Mouse (Mus musculus): ENCODE data around the gene Phtf1.

- TF ChIP-seq CTCF (IDR thresholded peaks at IDR 0.05; ENCODE audit: control insufficient read depth, insufficient read depth, insufficient read length) (no peak), MYOD1 (IDR thresholded peaks at IDR 0.05; ENCODE audit: control insufficient read depth, insufficient read length, low read depth) (no peak), MAX (IDR thresholded peaks at IDR 0.05) (no peak), FOSL1 (IDR thresholded peaks at IDR 0.05; ENCODE audit: insufficient read depth, low read length, poor library complexity, severe bottlenecking) (no peak)
These were observed 52.2 kb downstream of the Phtf1 start for GRCm38 (mm10) chr3:104020101-104020500.

Measured in C2C12 (cell line).